Mouse (Mus musculus): ENCODE results near the gene Mdfic.

DNA sequence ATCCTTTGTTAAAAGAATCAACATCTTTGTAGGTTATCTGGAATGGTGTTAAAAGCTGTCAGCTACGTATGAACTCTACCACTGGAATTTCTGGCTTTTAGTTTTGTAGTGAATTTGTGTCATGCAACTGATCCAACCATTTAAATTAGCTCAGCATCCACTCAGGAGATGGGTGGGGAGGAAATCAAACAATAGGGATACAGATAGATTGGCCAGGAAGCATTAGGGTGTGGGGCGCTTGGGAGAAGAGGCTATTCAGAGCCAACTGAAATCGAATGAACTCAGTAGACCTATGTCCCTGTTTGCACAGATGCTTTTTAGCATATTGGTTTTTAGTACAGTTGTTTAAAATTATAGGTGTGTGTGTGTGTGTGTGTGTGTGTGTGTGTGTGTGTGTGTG is 56.6 kb downstream of the Mdfic start:
- no peak for TF ChIP-seq CTCF (IDR thresholded peaks at IDR 0.05; ENCODE audit: borderline replicate concordance, insufficient read depth, low read depth, low read length)
- TF ChIP-seq POLR2A (IDR thresholded peaks at IDR 0.05; ENCODE audit: borderline replicate concordance, insufficient read depth, low read length): no peak
